Mouse (Mus musculus) kidney, embryonic 16.5 days (tissue): ENCODE measurements around the gene Rpp30. TPM values are rescaled to one million over a fixed set of nuclear protein-coding genes. Genes with fewer than 3 reads are reported as not detected.
A peak's percentile ranks its signal among the peaks of the same experiment; 100 is the strongest.

ENCODE experiments used
- ATAC-seq: fragments of 200-750 bp; cut with Nextera tagmentation; 2 replicates; pipeline ENCODE4 v1.8.0; 2017; ENCODE audit warnings: moderate TSS enrichment; ENCODE audit not compliant: low FRiP score, low TSS enrichment
- H3K27ac ChIP-seq: fragments of 300-500 bp; sonication (generic); 2 replicates; pipeline ENCODE4 v1.5.1; 2014; ENCODE audit warnings: low read length
- H3K27me3 ChIP-seq: fragments of 300-500 bp; sonication (generic); 2 replicates; pipeline ENCODE4 v1.6.1; 2014; ENCODE audit warnings: low read length, control low read depth, mixed read lengths; ENCODE audit not compliant: insufficient read depth
- H3K36me3 ChIP-seq: fragments of 300-500 bp; sonication (generic); 2 replicates; pipeline ENCODE4 v1.6.1; 2014; ENCODE audit warnings: low read length, control low read depth, mixed read lengths; ENCODE audit not compliant: insufficient read depth
- H3K4me1 ChIP-seq: fragments of 300-500 bp; sonication (generic); 2 replicates; pipeline ENCODE4 v1.6.1; 2014; ENCODE audit warnings: low read length, control low read depth, mixed read lengths; ENCODE audit not compliant: insufficient read depth
- H3K4me2 ChIP-seq: fragments of 300-500 bp; sonication (generic); replicated peaks from 2 replicates; pipeline ENCODE4 v1.6.1; 2014; ENCODE audit warnings: low read depth, low read length
- H3K4me3 ChIP-seq: fragments of 300-500 bp; sonication (generic); 2 replicates; pipeline ENCODE4 v1.5.1; 2014; ENCODE audit warnings: mild to moderate bottlenecking, low read length
- H3K9ac ChIP-seq: fragments of 300-500 bp; sonication (generic); replicated peaks from 2 replicates; pipeline ENCODE4 v1.6.1; 2014; ENCODE audit warnings: low read length
- H3K9me3 ChIP-seq: fragments of 300-500 bp; sonication (generic); 2 replicates; pipeline ENCODE4 v1.6.1; 2016; ENCODE audit warnings: low read length, control low read depth
- whole genome bisulfite sequencing: fragments of 180-500 bp; shearing (Covaris S2); extraction: QIAGEN DNeasy Blood & Tissue Kit; methylation state at CpG from one replicate; pipeline ENCODE4 v1.1.7; 2014; 5-methylcytosine and 5-hydroxymethylcytosine counted together
- polyA plus RNA-seq: library from polyadenylated mRNA; unstranded; fragments of >200 nt; fragmentation: Nextera tagmentation; extraction: Ambion mirVana; gene quantifications from 2 replicates; pipeline ENCODE4 v1.2.1, GENCODE M21; 2015

Gene Rpp30
- polyA plus RNA-seq, 1 experiment from 2014 or later: 63.4 TPM

GRCm38 (mm10) chr19:36098265-36098664, 14.7 kb downstream of the Rpp30 start:
- Histone ChIP-seq H3K9ac (no peak overlapping the region), H3K27ac (no peak overlapping the region), H3K4me2 (no peak overlapping the region), H3K4me1 (no peaks in the 10 kb centered on the region), H3K36me3 (peaks cover 26% of the 10 kb centered on the region), H3K27me3 (no peaks in the 10 kb centered on the region), H3K4me3 (no peak overlapping the region), H3K9me3 (no peaks in the 10 kb centered on the region)
- ATAC-seq: no peak
- 88% methylated on average over 1 of the region's 1 CpGs for WGBS

- no peak overlapping the region for H3K27ac ChIP-seq
- H3K27me3 ChIP-seq: no peaks in the 10 kb centered on the region
- H3K4me3 ChIP-seq: no peak overlapping the region
- H3K9me3 ChIP-seq: no peaks in the 10 kb centered on the region
- no peak for ATAC-seq
- H3K4me1 ChIP-seq: no peaks in the 10 kb centered on the region
- H3K4me2 ChIP-seq: no peak overlapping the region
- H3K9ac ChIP-seq: no peak overlapping the region
- WGBS: 67% methylated on average over 7 of the region's 7 CpGs
- peaks cover 27% of the 10 kb centered on the region for H3K36me3 ChIP-seq
Observed at GRCm38 (mm10) chr19:36098916-36099315, 15.4 kb downstream of the Rpp30 start.

- H3K36me3 ChIP-seq: peaks cover 15% of the 10 kb centered on the region
Observed at GRCm38 (mm10) chr19:36103909-36104308, 20.4 kb downstream of the Rpp30 start.

GRCm38 (mm10) chr19:36109318-36109944, 25.9 kb downstream of the Rpp30 start:
- H3K4me3 ChIP-seq: no peak overlapping the region
- H3K27ac ChIP-seq: no peak overlapping the region
- no peaks in the 10 kb centered on the region for H3K27me3 ChIP-seq
- no peak for ATAC-seq
- 0 out of 2 replicates have a peak, but pooled peaks cover 3% of the 10 kb centered on the region for H3K36me3 ChIP-seq
- no peaks in the 10 kb centered on the region for H3K4me1 ChIP-seq
- no peaks in the 10 kb centered on the region for H3K9me3 ChIP-seq
- WGBS: 83% methylated on average over 26 of the region's 26 CpGs
- no peak overlapping the region for H3K9ac ChIP-seq
- no peak overlapping the region for H3K4me2 ChIP-seq

More at GRCm38 (mm10) chr19:36103909-36104308, 20.4 kb downstream of the Rpp30 start:
- no peak overlapping the region for H3K9ac ChIP-seq
- no peak overlapping the region for H3K4me3 ChIP-seq
- no peak overlapping the region for H3K27ac ChIP-seq
- H3K4me2 ChIP-seq: no peak overlapping the region
- no peaks in the 10 kb centered on the region for H3K4me1 ChIP-seq
- H3K9me3 ChIP-seq: no peaks in the 10 kb centered on the region
- 86% methylated on average over 5 of the region's 5 CpGs for WGBS
- ATAC-seq: no peak
- no peaks in the 10 kb centered on the region for H3K27me3 ChIP-seq

- Histone ChIP-seq H3K9ac (no peak overlapping the region), H3K9me3 (no peaks in the 10 kb centered on the region), H3K36me3 (no peaks in the 10 kb centered on the region), H3K27ac (no peak overlapping the region), H3K4me2 (no peak overlapping the region), H3K4me1 (no peaks in the 10 kb centered on the region), H3K27me3 (no peaks in the 10 kb centered on the region), H3K4me3 (no peak overlapping the region)
- 29% methylated on average over 7 of the region's 7 CpGs for whole genome bisulfite sequencing
- ATAC-seq: no peak
Observed at GRCm38 (mm10) chr19:36110465-36110864, 26.9 kb downstream of the Rpp30 start.

GRCm38 (mm10) chr19:36111054-36111895, 27.8 kb downstream of the Rpp30 start:
- H3K36me3 ChIP-seq: no peaks in the 10 kb centered on the region
- WGBS: 27% methylated on average over 7 of the region's 7 CpGs
- H3K9me3 ChIP-seq: no peaks in the 10 kb centered on the region
- ATAC-seq: peak; percentile 70; the same call in 1 of the 2 replicates
- H3K4me3 ChIP-seq: no peak overlapping the region
- no peaks in the 10 kb centered on the region for H3K4me1 ChIP-seq
- no peak overlapping the region for H3K9ac ChIP-seq
- no peak overlapping the region for H3K27ac ChIP-seq
- H3K27me3 ChIP-seq: no peaks in the 10 kb centered on the region
- H3K4me2 ChIP-seq: no peak overlapping the region

GRCm38 (mm10) chr19:36112007-36112406, 28.5 kb downstream of the Rpp30 start:
- Histone ChIP-seq H3K4me1 (no peaks in the 10 kb centered on the region), H3K9ac (no peak overlapping the region)
- 45% methylated on average over 17 of the region's 17 CpGs for WGBS

GRCm38 (mm10) chr19:36116185-36116584, 32.7 kb downstream of the Rpp30 start:
- Histone ChIP-seq H3K9me3 (no peaks in the 10 kb centered on the region), H3K9ac (no peak overlapping the region), H3K36me3 (no peaks in the 10 kb centered on the region), H3K27ac (no peak overlapping the region), H3K27me3 (no peaks in the 10 kb centered on the region), H3K4me3 (no peak overlapping the region), H3K4me1 (no peaks in the 10 kb centered on the region), H3K4me2 (peak overlapping the region; percentile 35)
- 60% methylated on average over 4 of the region's 4 CpGs for WGBS
- ATAC-seq: no peak

More at GRCm38 (mm10) chr19:36112007-36112406, 28.5 kb downstream of the Rpp30 start:
- Histone ChIP-seq H3K4me2 (peak overlapping the region; percentile 15), H3K9me3 (no peaks in the 10 kb centered on the region), H3K27me3 (no peaks in the 10 kb centered on the region), H3K36me3 (no peaks in the 10 kb centered on the region), H3K27ac (no peak overlapping the region), H3K4me3 (no peak overlapping the region)
- no peak for ATAC-seq

- H3K4me2 ChIP-seq: no peak overlapping the region
- 76% methylated on average over 8 of the region's 8 CpGs for WGBS
- H3K4me3 ChIP-seq: no peak overlapping the region
- ATAC-seq: no peak
- H3K4me1 ChIP-seq: no peaks in the 10 kb centered on the region
- H3K27me3 ChIP-seq: no peaks in the 10 kb centered on the region
- no peaks in the 10 kb centered on the region for H3K36me3 ChIP-seq
- no peak overlapping the region for H3K27ac ChIP-seq
- H3K9ac ChIP-seq: no peak overlapping the region
- peaks cover 13% of the 10 kb centered on the region for H3K9me3 ChIP-seq
Observed at GRCm38 (mm10) chr19:36119219-36119618, 35.7 kb downstream of the Rpp30 start.
